Mouse (Mus musculus): ENCODE data around the gene Cnn3.

GRCm38 (mm10) chr3:121442288-121442687 is 16.0 kb downstream of the Cnn3 start:
- no peak for TF ChIP-seq CTCF (IDR thresholded peaks at IDR 0.05; ENCODE audit: control insufficient read depth, insufficient read depth, low read length)
- no peak for TF ChIP-seq POLR2A (IDR thresholded peaks at IDR 0.05; ENCODE audit: borderline replicate concordance, control insufficient read depth, low read depth, low read length)
